Mouse (Mus musculus): ENCODE measurements at regions not wholly inside any gene's neighbourhood (a gene's known extent, or its start where the extent isn't known, plus 50 kb on each side); places are given as distances from the start of the nearest gene placed in this dataset.

DNA sequence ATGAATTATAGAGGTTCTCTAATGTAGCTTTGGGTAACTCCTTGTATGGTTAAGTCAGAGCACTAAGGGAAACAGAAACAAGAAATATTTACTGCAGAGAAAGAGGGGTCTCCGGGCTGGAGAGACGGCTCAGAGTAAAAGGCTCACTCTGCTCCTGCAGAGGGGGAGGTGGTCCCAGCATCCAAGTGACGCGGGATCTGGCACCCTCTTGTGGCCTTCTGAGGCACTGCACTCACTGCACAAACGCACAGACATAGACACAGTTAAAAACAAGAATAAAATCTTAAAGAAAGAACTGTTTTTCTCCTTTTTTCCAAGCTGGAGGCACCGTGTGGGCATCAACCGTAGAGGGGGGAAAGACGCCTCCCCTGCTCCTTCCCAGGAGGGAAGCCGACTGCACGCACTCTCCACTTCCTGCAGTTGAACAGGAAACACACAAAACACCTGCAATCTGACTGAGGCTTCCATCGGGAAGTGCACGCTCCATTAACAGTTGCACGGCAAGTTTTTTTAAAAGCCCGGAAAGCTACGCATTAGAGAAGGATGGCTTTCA lies 237.6 kb downstream of the Atp23 start:
- no peak for TF ChIP-seq MAX (IDR thresholded peaks at IDR 0.05; ENCODE audit: low read length)
- no peak for TF ChIP-seq KAT2A (IDR thresholded peaks at IDR 0.05; ENCODE audit: insufficient replicate concordance, low read length)
- no peak for TF ChIP-seq NRF1 (IDR thresholded peaks at IDR 0.05; ENCODE audit: low read depth, low read length)
- no peak for TF ChIP-seq TBP (conservative IDR thresholded peaks at IDR 0.05; ENCODE audit: low read depth, low read length)
